Mouse (Mus musculus) small intestine, adult 2 months (tissue): ENCODE data around the gene Reep3. TPM values are rescaled to one million over a fixed set of nuclear protein-coding genes. Genes with fewer than 3 reads are reported as not detected.
A peak's percentile ranks its signal among the peaks of the same experiment; 100 is the strongest.

Source experiments
- H3K27ac ChIP-seq: fragments of 200-500 bp; 2 replicates; pipeline ENCODE4 v1.5.1; 2012; ENCODE audit warnings: low read depth, low read length, control low read depth, inconsistent platforms; ENCODE audit not compliant: insufficient read depth
- H3K27me3 ChIP-seq: fragments of 200-500 bp; 2 replicates; pipeline ENCODE4 v1.6.1; 2012; ENCODE audit warnings: mild to moderate bottlenecking, moderate library complexity, low read length, inconsistent platforms; ENCODE audit not compliant: control insufficient read depth, insufficient read depth
- H3K36me3 ChIP-seq: fragments of 200-500 bp; 2 replicates; pipeline ENCODE4 v1.6.1; 2012; ENCODE audit warnings: mild to moderate bottlenecking, low read length, control low read depth, inconsistent platforms; ENCODE audit not compliant: control insufficient read depth, insufficient read depth
- H3K4me1 ChIP-seq: fragments of 200-500 bp; 2 replicates; pipeline ENCODE4 v1.6.1; 2012; ENCODE audit warnings: low read length, inconsistent platforms, mixed read lengths; ENCODE audit not compliant: control insufficient read depth, insufficient read depth, insufficient read length
- H3K4me3 ChIP-seq: fragments of 200-500 bp; 2 replicates; pipeline ENCODE4 v1.5.1; 2012; ENCODE audit warnings: low read depth, mild to moderate bottlenecking, control low read depth, inconsistent platforms, low read length, moderate library complexity
- CTCF ChIP-seq: fragments of 200-500 bp; IDR thresholded peaks from 2 replicates; pipeline ENCODE4 v1.5.1; 2012; ENCODE audit warnings: low read depth, mild to moderate bottlenecking, control low read depth, inconsistent platforms, low read length, moderate library complexity, mixed read lengths; ENCODE audit not compliant: insufficient replicate concordance, insufficient read length; ENCODE audit errors: extremely low read depth
- POLR2A ChIP-seq: fragments of 200-500 bp; IDR thresholded peaks from 2 replicates; pipeline ENCODE4 v1.6.1; 2012; ENCODE audit warnings: low read depth, mild to moderate bottlenecking, control low read depth, inconsistent platforms, low read length, moderate library complexity
- WGBS: fragments of 180-500 bp; shearing (Covaris S2); methylation state at CpG from one replicate; pipeline ENCODE4 v1.1.7; 2018; 5-methylcytosine and 5-hydroxymethylcytosine counted together
- polyA plus RNA-seq: library from polyadenylated mRNA; depleted of rRNA; stranded (reverse); fragments of >200 nt; gene quantifications from 2 replicates; pipeline ENCODE4 v1.2.3, GENCODE M21; 2012

The Reep3 gene
- polyA plus RNA-seq, 1 experiment: 16.4 TPM

GRCm38 (mm10) chr10:67071389-67071788 is 25.4 kb downstream of the Reep3 start:
- Histone ChIP-seq H3K4me3 (no peak overlapping the region), H3K27me3 (no peaks in the 10 kb centered on the region), H3K4me1 (peaks cover 5% of the 10 kb centered on the region; the same call in 1 of the 2 replicates), H3K36me3 (no peaks in the 10 kb centered on the region), H3K27ac (peak overlapping the region; percentile 6; the same call in 1 of the 2 replicates)
- 66% methylated on average over 4 of the region's 4 CpGs for WGBS
- TF ChIP-seq POLR2A: no peak
- TF ChIP-seq CTCF: no peak

- TF ChIP-seq POLR2A (no peak), CTCF (no peak)
- Histone ChIP-seq H3K4me1 (peaks cover 5% of the 10 kb centered on the region; the same call in 1 of the 2 replicates), H3K4me3 (no peak overlapping the region), H3K27ac (0 out of 2 replicates have a peak overlapping the region, but pooled peaks have one; percentile 16), H3K27me3 (no peaks in the 10 kb centered on the region), H3K36me3 (no peaks in the 10 kb centered on the region)
- WGBS: 69% methylated on average over 10 of the region's 10 CpGs
These were observed 27.7 kb downstream of the Reep3 start for GRCm38 (mm10) chr10:67069013-67069412.

GRCm38 (mm10) chr10:67066421-67066820 is 30.3 kb downstream of the Reep3 start:
- 84% methylated on average over 3 of the region's 3 CpGs for WGBS
- Histone ChIP-seq H3K27ac (no peak overlapping the region), H3K36me3 (no peaks in the 10 kb centered on the region), H3K4me3 (no peak overlapping the region), H3K27me3 (no peaks in the 10 kb centered on the region), H3K4me1 (peaks cover 2% of the 10 kb centered on the region)
- TF ChIP-seq POLR2A: no peak
- TF ChIP-seq CTCF: no peak

- 0 out of 2 replicates have a peak overlapping the region, but pooled peaks have one; percentile 39 for H3K27ac ChIP-seq
- H3K4me1 ChIP-seq: no peaks in the 10 kb centered on the region; the same call in 1 of the 2 replicates
- TF ChIP-seq POLR2A (no peak), CTCF (no peak)
- no peaks in the 10 kb centered on the region for H3K27me3 ChIP-seq
- no peak overlapping the region for H3K4me3 ChIP-seq
- H3K36me3 ChIP-seq: peaks cover 2% of the 10 kb centered on the region; the same call in 1 of the 2 replicates
- 69% methylated on average over 5 of the region's 5 CpGs for WGBS
These were observed 30.8 kb downstream of the Reep3 start for GRCm38 (mm10) chr10:67065927-67066326.

GRCm38 (mm10) chr10:67065277-67065887 is 31.4 kb downstream of the Reep3 start:
- TF ChIP-seq CTCF (no peak), POLR2A (no peak)
- Histone ChIP-seq H3K4me3 (no peak overlapping the region), H3K27me3 (no peaks in the 10 kb centered on the region), H3K36me3 (peaks cover 2% of the 10 kb centered on the region; the same call in 1 of the 2 replicates), H3K27ac (0 out of 2 replicates have a peak overlapping the region, but pooled peaks have one; percentile 39), H3K4me1 (no peaks in the 10 kb centered on the region; the same call in 1 of the 2 replicates)
- WGBS: 55% methylated on average over 7 of the region's 7 CpGs

- H3K36me3 ChIP-seq: peaks cover 2% of the 10 kb centered on the region; the same call in 1 of the 2 replicates
- TF ChIP-seq POLR2A: no peak
- no peak for TF ChIP-seq CTCF
- no peaks in the 10 kb centered on the region for H3K27me3 ChIP-seq
- H3K27ac ChIP-seq: peak overlapping the region; percentile 24; the same call in 1 of the 2 replicates
- 29% methylated on average over 4 of the region's 4 CpGs for WGBS
- H3K4me3 ChIP-seq: no peak overlapping the region
- H3K4me1 ChIP-seq: peaks cover 3% of the 10 kb centered on the region
These were observed 34.9 kb downstream of the Reep3 start for GRCm38 (mm10) chr10:67061823-67062222.

- no peaks in the 10 kb centered on the region for H3K27me3 ChIP-seq
- no peak overlapping the region for H3K4me3 ChIP-seq
- TF ChIP-seq POLR2A (no peak), CTCF (no peak)
- peaks cover 2% of the 10 kb centered on the region; the same call in 1 of the 2 replicates for H3K36me3 ChIP-seq
- peaks cover 4% of the 10 kb centered on the region for H3K4me1 ChIP-seq
- 60% methylated on average over 10 of the region's 10 CpGs for WGBS
- no peak overlapping the region for H3K27ac ChIP-seq
These were observed 35.4 kb downstream of the Reep3 start for GRCm38 (mm10) chr10:67061367-67061801.
